Mouse (Mus musculus): ENCODE measurements around the gene Ccdc63.

GRCm38 (mm10) chr5:122077244-122077643 lies 63.4 kb downstream of the Ccdc63 start:
- no peak for TF ChIP-seq CTCF (IDR thresholded peaks at IDR 0.05; ENCODE audit: control insufficient read depth, insufficient read depth, low read length)
- no peak for TF ChIP-seq POLR2A (IDR thresholded peaks at IDR 0.05; ENCODE audit: borderline replicate concordance, control insufficient read depth, low read depth, low read length)
